Comparison of ENCODE assay signal across 8 mouse cellular contexts in genomic region chr1:134067143-134067619, GRCm38 (mm10). TPM values are rescaled to one million over a fixed set of nuclear protein-coding genes. Genes with fewer than 3 reads are reported as not detected.
DNase-seq lines count a peak whose midpoint lies in the region; ATAC-seq and TF ChIP-seq lines count a peak whose summit lies in the region.

No protein-coding gene starts in this region.

- peak overlapping the region; percentile 63; the same call in 1 of the 2 replicates for H3K27ac ChIP-seq in embryonic facial prominence, embryonic 14.5 days (replicated peaks; ENCODE audit: low read depth, low read length)
- peak overlapping the region; percentile 96 for H3K27ac ChIP-seq in liver, postnatal 0 days (ENCODE audit: low read depth)

- no peak overlapping the region for H3K4me2 ChIP-seq in embryonic facial prominence, embryonic 14.5 days (ENCODE audit: low read depth, low read length)
- H3K4me2 ChIP-seq in liver, postnatal 0 days (ENCODE audit: low read depth, low read length), result peak overlapping the region; percentile 0; the same call in 1 of the 2 replicates

- H3K4me1 ChIP-seq in embryonic facial prominence, embryonic 14.5 days (ENCODE audit: control insufficient read depth, insufficient read depth, low read length), result peaks cover 61% of the 10 kb centered on the region
- H3K4me1 ChIP-seq in liver, postnatal 0 days (ENCODE audit: insufficient read depth), result peaks cover 76% of the 10 kb centered on the region

- no peak overlapping the region for H3K4me3 ChIP-seq in embryonic facial prominence, embryonic 14.5 days (ENCODE audit: low read depth, low read length)
- no peak overlapping the region for H3K4me3 ChIP-seq in liver, postnatal 0 days (ENCODE audit: low read depth, low read length)

- no peaks in the 10 kb centered on the region for H3K27me3 ChIP-seq in embryonic facial prominence, embryonic 14.5 days (replicated peaks; ENCODE audit: control insufficient read depth, insufficient read depth, low read length)
- 0 out of 2 replicates have a peak, but pooled peaks cover 2% of the 10 kb centered on the region for H3K27me3 ChIP-seq in liver, postnatal 0 days (ENCODE audit: insufficient read depth, low read length)

- peak; percentile 32 to 70 for DNase-seq in heart, adult 18-20 months
- DNase-seq in heart, postnatal 36 days, result no peak
- peak; percentile 89 for DNase-seq in embryonic facial prominence, embryonic 14.5 days (ENCODE audit: low spot score)
- peak; percentile 59 for DNase-seq in liver, postnatal 0 days
- peak; percentile 59 for DNase-seq in retina, postnatal 7 days (ENCODE audit: low read depth, low spot score)
- no peak for DNase-seq in left cerebral cortex, postnatal 36 days (ENCODE audit: low spot score in 2 of 2)

- TF ChIP-seq EP300 in liver, postnatal 0 days (IDR thresholded peaks at IDR 0.05; ENCODE audit: low read depth), result peak; percentile 42; the same call in 1 of the 2 replicates

- no peaks in the 10 kb centered on the region for H3K36me3 ChIP-seq in embryonic facial prominence, embryonic 14.5 days (ENCODE audit: control insufficient read depth, insufficient read depth, low read length)
- no peaks in the 10 kb centered on the region for H3K36me3 ChIP-seq in liver, postnatal 0 days (replicated peaks; ENCODE audit: insufficient read depth, low read length)

- no peak overlapping the region for H3K9ac ChIP-seq in embryonic facial prominence, embryonic 14.5 days (ENCODE audit: low read depth, low read length)
- H3K9ac ChIP-seq in liver, postnatal 0 days (replicated peaks), result 0 out of 2 replicates have a peak overlapping the region, but pooled peaks have one; percentile 1

- ATAC-seq in embryonic facial prominence, embryonic 14.5 days (ENCODE audit: low read depth), result peak; percentile 61
- ATAC-seq in inflammation-experienced regulatory T-cells, adult 6 months, result peak; percentile 49
- ATAC-seq in liver, postnatal 0 days, result no peak
- no peak for ATAC-seq in erythroblast, adult 5-6 weeks (replicated peaks; ENCODE audit: low FRiP score, poor library complexity, severe bottlenecking)

- intact Hi-C loops in heart, postnatal 36 days (cut with DNase I), result no loop called here
- intact Hi-C loops in left cerebral cortex, postnatal 36 days (cut with DNase I), result no loop called here

- no peak for TF ChIP-seq CTCF in liver, postnatal 0 days (IDR thresholded peaks at IDR 0.05; ENCODE audit: low read depth)

- H3K9me3 ChIP-seq in embryonic facial prominence, embryonic 14.5 days (ENCODE audit: control insufficient read depth, low read length), result no peaks in the 10 kb centered on the region
- no peaks in the 10 kb centered on the region for H3K9me3 ChIP-seq in liver, postnatal 0 days (ENCODE audit: low read length)

- WGBS in embryonic facial prominence, embryonic 14.5 days, result 4% methylated on average over 7 of the region's 8 CpGs
- 9% methylated on average over 8 of the region's 8 CpGs for WGBS in liver, postnatal 0 days (ENCODE audit: insufficient replicate concordance)

RNA-seq across cellular contexts. Expression of gene Btg2, which starts 11.7 kb away (rescaled TPM):
- 10 to 100 TPM; 31.1 to 32.0 TPM for total RNA-seq in heart, adult 18-20 months (2021)
- 10 to 100 TPM; 26.6 to 61.0 TPM for total RNA-seq in heart, postnatal 36 days (2021)
- polyA plus RNA-seq in embryonic facial prominence, embryonic 14.5 days (2014; fragmentation: Nextera tagmentation; extraction: Ambion mirVana), result 37.9 and 41.3 TPM in 2 replicates
- 100 to 1,000 TPM; 168 to 251 (median 221) TPM for polyA plus RNA-seq in inflammation-experienced regulatory T-cells, adult 6 months (2017; shearing (Covaris generic))
- polyA plus RNA-seq in liver, postnatal 0 days (2015; fragmentation: Nextera tagmentation; extraction: Ambion mirVana), result 60.1 and 62.6 TPM in 2 replicates
- 173 and 183 TPM in 2 replicates for total RNA-seq in erythroblast, adult 5-6 weeks (2015; ENCODE audit: low replicate concordance)
- 354 and 411 TPM in 2 replicates for total RNA-seq in erythroblast, adult 5-6 weeks (2017; ENCODE audit: low replicate concordance)
- 10 to 100 TPM; 12.4 to 44.2 TPM for total RNA-seq in left cerebral cortex, postnatal 36 days (2021)

RNA-seq across cellular contexts. Expression of gene Fmod, which starts 30.1 kb away (rescaled TPM):
- total RNA-seq in heart, adult 18-20 months (2021), result 1 to 10 TPM; 6.2 to 9.3 TPM
- 10 to 100 TPM in 1 of 2 experiments, 1 to 10 TPM in 1; 8.6 to 13.2 TPM for total RNA-seq in heart, postnatal 36 days (2021)
- polyA plus RNA-seq in embryonic facial prominence, embryonic 14.5 days (2014; fragmentation: Nextera tagmentation; extraction: Ambion mirVana), result 40.8 and 44.2 TPM in 2 replicates
- polyA plus RNA-seq in inflammation-experienced regulatory T-cells, adult 6 months (2017; shearing (Covaris generic)), result not detected
- polyA plus RNA-seq in liver, postnatal 0 days (2015; fragmentation: Nextera tagmentation; extraction: Ambion mirVana), result 1.6 TPM in 2 replicates
- total RNA-seq in erythroblast, adult 5-6 weeks (2015; ENCODE audit: low replicate concordance), result not detected in 2 replicates
- not detected in 2 replicates for total RNA-seq in erythroblast, adult 5-6 weeks (2017; ENCODE audit: low replicate concordance)
- 10 to 100 TPM; 12.7 to 22.2 TPM for total RNA-seq in left cerebral cortex, postnatal 36 days (2021)

RNA-seq across cellular contexts. Expression of gene Chit1, which starts 43.9 kb away (rescaled TPM):
- not detected for total RNA-seq in heart, adult 18-20 months (2021)
- total RNA-seq in heart, postnatal 36 days (2021), result not detected
- 0.18 and 0.43 TPM in 2 replicates for polyA plus RNA-seq in embryonic facial prominence, embryonic 14.5 days (2014; fragmentation: Nextera tagmentation; extraction: Ambion mirVana)
- polyA plus RNA-seq in inflammation-experienced regulatory T-cells, adult 6 months (2017; shearing (Covaris generic)), result not detected
- polyA plus RNA-seq in liver, postnatal 0 days (2015; fragmentation: Nextera tagmentation; extraction: Ambion mirVana), result 0.26 TPM in 2 replicates
- 1.3 and 2.9 TPM in 2 replicates for total RNA-seq in erythroblast, adult 5-6 weeks (2015; ENCODE audit: low replicate concordance)
- 0.28 TPM in 1 of 2 replicates, not detected in the other for total RNA-seq in erythroblast, adult 5-6 weeks (2017; ENCODE audit: low replicate concordance)
- total RNA-seq in left cerebral cortex, postnatal 36 days (2021), result under 1 TPM; 0.23 to 0.30 TPM

Comparison
In these comparisons a context has a peak if more than half of its experiments do, and no peak if none do; other contexts are left out.
1. DNase-seq: peak in heart, adult 18-20 months (2 of 2), embryonic facial prominence, embryonic 14.5 days (single experiment), liver, postnatal 0 days (single experiment) and retina, postnatal 7 days (single experiment); none in heart, postnatal 36 days (0 of 2) and left cerebral cortex, postnatal 36 days (0 of 2).
2. ATAC-seq: peak in embryonic facial prominence, embryonic 14.5 days (single experiment) and inflammation-experienced regulatory T-cells, adult 6 months (single experiment); none in liver, postnatal 0 days (single experiment) and erythroblast, adult 5-6 weeks (single experiment).
3. RNA of gene Fmod, which starts 30.1 kb away (total RNA-seq): 12.7 to 22.2 TPM in left cerebral cortex, postnatal 36 days, 8.6 to 13.2 TPM in heart, postnatal 36 days and 6.2 to 9.3 TPM in heart, adult 18-20 months; not detected in erythroblast, adult 5-6 weeks; every median in the first group is over 4 times any median in the second.